Mouse (Mus musculus): ENCODE results near the gene Hoxa7. TPM values are rescaled to one million over a fixed set of nuclear protein-coding genes. Genes with fewer than 3 reads are reported as not detected.

Gene Hoxa7
- total RNA-seq, 2 experiments from 2014 or later, result not detected

DNA sequence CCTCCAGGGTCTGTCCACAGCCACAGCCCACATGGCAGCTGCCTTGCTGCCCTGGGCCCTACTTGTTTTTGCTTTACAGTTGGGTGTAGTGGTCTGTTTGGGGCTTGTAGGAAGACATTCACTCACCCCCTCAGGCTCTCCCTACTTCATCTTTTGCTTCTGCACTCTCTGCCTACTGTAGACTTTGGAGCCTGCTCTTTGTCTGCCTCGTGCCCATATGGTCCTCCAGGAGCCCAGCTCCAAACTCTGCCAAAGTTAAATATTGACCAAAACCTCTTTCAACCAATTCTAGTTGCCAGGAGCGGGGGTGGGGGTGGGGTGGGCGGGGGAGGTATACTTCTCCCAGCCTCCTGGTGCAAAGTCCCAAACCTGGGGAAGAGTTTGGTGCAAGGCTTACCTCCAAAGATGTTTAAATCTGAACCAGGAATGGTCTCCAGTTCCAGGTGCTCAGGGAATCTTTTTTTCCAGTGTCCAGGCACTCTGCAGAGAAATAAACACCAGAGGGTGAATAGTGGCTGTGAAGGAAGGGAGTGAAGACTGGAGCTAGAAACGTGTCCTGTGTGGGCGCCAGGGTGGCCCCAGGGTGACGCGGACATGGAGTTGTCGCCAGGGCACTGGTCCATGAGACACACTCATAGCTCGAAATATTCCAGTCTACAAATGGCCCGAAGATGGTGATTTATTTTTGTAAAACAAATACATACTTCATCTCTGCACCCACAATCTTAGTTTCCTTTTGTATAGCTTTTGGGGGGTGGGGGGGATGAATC, 38.2 kb downstream of the Hoxa7 start:
- TF ChIP-seq CTCF (conservative IDR thresholded peaks at IDR 0.05), result no peak
- no peak for DNase-seq (ENCODE audit: low spot score in 2 of 2)
- H3K4me3 ChIP-seq, result no peak overlapping the region
- H3K27ac ChIP-seq, result no peak overlapping the region

DNA sequence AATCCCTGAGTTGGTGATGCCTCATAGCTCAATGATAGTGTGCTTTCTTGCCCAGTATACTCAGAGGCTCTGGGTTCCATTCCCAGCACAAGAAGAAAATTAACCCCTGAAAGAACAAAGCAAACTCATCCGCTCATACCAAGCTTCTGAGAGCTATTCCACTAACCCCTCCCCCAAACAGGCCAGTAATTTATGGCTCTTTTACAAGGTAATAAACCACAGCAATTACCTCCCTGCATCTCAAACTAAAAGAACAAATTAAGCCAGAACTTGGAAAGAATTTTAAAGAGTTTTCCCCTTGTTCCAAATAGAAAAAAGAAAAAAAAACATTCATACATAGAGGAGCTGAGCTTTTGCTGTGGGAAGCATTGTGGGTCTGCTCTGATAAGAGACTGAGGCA, 38.9 kb downstream of the Hoxa7 start:
- DNase-seq (ENCODE audit: low spot score in 2 of 2), result no peak
- no peak for TF ChIP-seq CTCF (conservative IDR thresholded peaks at IDR 0.05)
- Histone ChIP-seq H3K4me3 (no peak overlapping the region), H3K27ac (no peak overlapping the region)

DNA sequence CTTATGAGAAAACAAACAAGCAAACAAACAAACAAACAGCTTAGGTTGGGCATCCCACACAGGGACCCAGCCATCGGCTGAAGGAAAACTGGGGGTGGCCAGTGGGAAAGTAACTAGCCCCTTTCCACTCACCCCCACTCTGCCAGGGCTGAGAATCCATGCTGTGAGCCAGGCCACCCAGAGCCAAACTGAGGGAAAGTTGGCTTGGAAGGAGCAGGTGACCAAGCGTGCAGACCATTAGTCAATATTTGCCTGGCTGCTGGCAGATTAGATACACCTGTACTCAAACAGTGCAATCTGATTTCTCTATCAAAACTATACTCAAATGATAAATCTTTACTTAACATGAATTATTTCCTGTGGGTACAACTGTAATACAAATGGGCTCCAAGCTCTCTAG, 39.6 kb downstream of the Hoxa7 start:
- no peak for TF ChIP-seq CTCF (conservative IDR thresholded peaks at IDR 0.05)
- Histone ChIP-seq H3K27ac (no peak overlapping the region), H3K4me3 (no peak overlapping the region)
- DNase-seq (ENCODE audit: low spot score in 2 of 2), result no peak

DNA sequence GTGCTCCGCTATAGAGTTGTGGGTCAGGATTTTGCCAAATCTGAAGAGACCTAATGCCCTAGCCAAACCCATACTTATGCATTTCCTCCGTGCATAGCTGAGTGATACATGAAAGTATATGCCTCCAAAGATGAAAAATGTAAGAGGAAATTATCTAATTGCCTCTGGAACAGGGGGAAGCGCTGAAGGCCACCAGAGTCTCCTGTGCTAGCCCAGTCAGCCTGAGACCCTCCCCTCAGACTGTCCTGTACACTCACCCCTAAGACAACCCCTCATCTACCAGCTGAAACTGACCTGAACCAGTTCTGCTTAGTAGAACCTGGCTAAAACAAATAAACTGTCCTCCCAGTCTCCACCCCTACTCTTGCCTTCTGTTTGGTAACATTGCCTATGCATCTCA, 40.9 kb downstream of the Hoxa7 start:
- no peak for TF ChIP-seq CTCF (conservative IDR thresholded peaks at IDR 0.05)
- Histone ChIP-seq H3K4me3 (no peak overlapping the region), H3K27ac (no peak overlapping the region)
- no peak for DNase-seq (ENCODE audit: low spot score in 2 of 2)

DNA sequence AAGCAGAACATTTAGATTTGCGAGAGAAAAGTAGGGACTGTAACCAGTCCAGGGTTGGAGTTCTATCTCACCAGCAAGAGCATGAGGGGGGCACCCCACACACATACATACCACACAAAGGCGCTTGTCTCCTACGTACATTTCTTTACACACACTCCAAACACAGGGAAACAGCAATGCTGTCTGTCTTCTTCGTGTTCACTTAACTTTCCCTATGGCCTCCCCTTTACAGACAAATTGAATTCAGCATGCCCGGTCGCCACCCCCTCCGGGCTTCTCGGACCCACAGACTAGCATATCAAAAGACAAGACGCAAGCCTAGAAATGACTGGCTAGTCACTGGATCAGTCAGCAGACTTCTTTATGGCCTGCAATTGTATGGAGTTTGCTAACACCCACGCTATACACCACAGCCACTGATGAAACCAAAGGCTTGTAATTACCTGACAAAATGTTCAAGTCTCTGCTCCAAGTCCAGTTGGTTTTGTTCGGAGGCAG, 41.4 kb downstream of the Hoxa7 start:
- H3K4me3 ChIP-seq, result no peak overlapping the region
- no peak overlapping the region for H3K27ac ChIP-seq
- no peak for DNase-seq (ENCODE audit: low spot score in 2 of 2)
- no peak for TF ChIP-seq CTCF (conservative IDR thresholded peaks at IDR 0.05)

DNA sequence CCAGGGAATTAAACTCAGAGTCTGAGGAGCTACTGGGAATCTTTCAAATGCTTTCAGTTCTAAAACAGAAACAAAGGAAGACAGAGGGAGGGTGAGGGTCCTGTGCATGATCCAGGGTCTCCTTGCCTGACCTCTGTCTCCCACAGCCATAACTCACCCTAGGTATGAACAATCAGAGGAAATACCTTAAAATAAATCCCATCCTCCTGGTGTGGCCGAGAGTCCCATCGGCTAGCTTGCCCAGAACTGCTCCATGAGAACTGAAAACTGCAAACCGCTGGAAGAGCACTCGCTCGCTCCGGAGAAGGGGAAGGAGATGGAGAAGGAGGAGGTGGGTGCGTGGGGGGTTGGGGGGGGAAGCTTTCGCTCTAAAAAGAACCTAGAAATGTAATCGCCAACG, 42.0 kb downstream of the Hoxa7 start:
- no peak for DNase-seq (ENCODE audit: low spot score in 2 of 2)
- no peak for TF ChIP-seq CTCF (conservative IDR thresholded peaks at IDR 0.05)
- no peak overlapping the region for H3K27ac ChIP-seq
- no peak overlapping the region for H3K4me3 ChIP-seq

DNA sequence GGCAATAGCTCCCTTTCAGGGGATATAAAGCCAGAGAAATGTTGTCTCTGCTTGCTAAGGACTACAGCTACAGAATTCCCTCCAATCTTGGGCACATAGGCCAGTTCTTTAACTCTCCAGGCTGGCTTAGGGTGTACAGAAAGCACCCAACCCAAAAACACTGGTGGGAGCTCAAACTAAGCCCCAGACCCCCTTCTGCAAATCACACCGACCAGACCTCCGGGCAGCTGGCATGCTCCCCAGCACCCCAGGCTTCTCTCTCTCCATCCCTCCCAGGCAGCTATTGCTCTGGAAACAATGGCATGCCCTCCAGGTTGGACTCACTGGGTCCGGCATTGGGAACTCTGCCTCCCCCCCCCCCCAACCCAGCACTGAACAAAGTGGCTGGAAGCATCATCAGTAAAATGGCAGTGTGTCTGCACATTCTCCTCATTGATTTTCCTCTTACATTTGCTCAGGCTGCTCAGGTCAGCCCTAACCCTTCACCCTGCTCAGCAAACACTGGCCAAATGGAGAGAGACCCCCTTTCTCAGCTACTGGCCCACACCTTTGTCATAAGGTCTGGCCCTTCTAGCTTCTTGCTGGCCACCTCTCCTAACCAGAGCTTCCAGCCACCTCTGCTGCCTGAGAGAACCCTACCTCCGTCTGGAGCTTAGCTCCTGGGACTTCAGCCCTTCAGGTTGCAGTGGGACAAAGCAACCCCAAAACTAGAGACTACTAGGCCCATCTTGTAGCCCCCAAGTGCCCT, 42.6 kb downstream of the Hoxa7 start:
- Histone ChIP-seq H3K27ac (no peak overlapping the region), H3K4me3 (no peak overlapping the region)
- no peak for DNase-seq (ENCODE audit: low spot score in 2 of 2)
- no peak for TF ChIP-seq CTCF (conservative IDR thresholded peaks at IDR 0.05)

DNA sequence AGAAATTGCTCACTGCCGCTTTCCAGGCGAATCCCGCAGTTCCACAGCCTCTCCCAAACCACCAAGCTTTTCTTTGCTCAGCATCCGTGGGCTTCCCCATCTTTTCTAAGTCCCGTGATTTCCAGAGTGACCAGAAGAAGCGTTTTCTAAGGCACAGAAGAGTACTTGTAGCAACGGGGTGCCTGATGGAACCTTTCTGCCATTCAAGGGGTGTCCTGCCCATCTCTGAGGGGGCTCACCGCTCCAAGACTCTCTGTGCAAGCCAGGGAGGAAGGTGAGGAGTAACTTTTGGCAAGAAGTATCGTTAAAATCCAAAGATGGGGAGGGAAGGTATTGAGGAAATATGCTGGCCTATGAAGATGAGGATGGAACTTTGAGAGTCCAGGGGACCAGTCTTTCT, 43.8 kb downstream of the Hoxa7 start:
- Histone ChIP-seq H3K4me3 (no peak overlapping the region), H3K27ac (no peak overlapping the region)
- DNase-seq (ENCODE audit: low spot score in 2 of 2), result no peak
- no peak for TF ChIP-seq CTCF (conservative IDR thresholded peaks at IDR 0.05)

DNA sequence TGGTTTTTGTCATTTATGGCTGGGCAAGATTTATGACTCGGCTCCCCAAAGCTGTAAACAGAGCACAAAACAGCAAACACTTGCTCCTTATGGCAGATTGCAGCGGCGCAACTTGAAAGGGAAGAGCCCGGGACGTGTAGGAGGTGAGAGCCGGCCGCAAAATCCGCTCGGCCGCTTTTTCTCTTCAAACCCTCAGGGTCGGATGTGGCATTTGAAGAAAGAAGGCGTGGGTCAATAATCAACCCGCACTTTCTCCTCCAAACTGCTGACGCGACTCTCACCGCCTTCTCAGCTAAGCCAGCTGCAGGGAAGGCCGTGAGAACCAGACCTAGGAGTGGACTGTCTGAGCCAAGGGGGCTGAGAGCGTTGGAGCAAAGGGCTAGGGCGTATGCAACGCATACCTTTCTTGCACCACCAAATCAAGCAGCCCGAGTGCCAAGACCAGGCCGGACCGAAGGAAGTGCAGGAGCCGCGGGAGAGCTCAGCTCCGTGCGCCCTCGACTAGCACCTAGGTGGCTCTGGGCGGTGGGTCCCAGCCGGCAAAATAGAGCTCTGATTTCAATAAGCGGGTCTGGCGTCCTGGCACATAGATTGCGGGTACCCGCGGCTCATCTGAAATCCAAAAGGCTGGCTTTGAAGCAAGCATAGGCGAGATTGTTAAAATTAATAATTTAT, 44.5 kb downstream of the Hoxa7 start, which contains the start of gene 5730596B20Rik:
TSS of gene 5730596B20Rik (plus strand) at position 438 of the 675 bp plus-strand sequence.
- Histone ChIP-seq H3K27ac (no peak within 1 kb of the TSS), H3K4me3 (no peak within 1 kb of the TSS)
- no peak for TF ChIP-seq CTCF (conservative IDR thresholded peaks at IDR 0.05)
- no peak for DNase-seq (ENCODE audit: low spot score in 2 of 2)

DNA sequence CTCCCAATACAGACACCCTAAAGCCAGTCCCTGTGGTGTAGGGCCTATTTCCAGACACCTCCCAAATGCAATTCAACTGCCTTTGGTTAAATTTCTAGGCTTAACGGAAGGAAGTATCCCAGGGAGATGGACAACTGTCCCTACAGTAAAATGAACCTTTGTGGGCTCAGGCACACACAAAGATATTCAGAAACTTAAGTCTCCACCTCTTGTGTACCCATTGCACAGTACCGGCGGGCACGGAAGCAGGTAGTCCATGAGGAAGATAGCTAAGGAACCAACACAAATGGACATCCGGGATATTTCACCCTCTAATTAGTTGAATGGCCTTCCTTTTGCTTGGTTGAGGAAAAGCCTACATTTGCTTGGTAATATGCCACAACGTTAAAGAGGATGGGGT, 45.3 kb downstream of the Hoxa7 start:
- no peak for DNase-seq (ENCODE audit: low spot score in 2 of 2)
- TF ChIP-seq CTCF (conservative IDR thresholded peaks at IDR 0.05), result no peak
- H3K27ac ChIP-seq, result no peak overlapping the region

DNA sequence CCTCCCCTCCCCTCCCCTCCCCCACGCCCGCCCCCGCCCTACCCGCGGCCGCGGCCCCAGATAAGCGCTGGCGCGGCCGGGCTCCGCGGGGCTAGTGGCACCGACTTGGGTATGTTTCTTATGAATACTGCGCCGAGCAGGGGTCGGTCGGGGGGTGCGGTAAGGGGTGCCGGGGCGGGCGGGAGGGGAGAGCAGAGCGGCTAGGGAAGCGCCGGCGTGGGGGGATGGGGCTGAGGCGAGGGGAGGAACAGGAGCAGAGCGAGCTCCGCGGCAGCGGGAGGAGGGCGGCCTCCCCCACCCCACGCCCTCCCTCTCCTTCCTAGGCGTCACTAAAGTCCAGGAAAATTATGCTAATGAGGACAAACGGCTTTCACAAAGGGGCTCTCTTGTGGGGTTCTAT, 45.8 kb downstream of the Hoxa7 start:
- TF ChIP-seq CTCF (conservative IDR thresholded peaks at IDR 0.05), result no peak
- Histone ChIP-seq H3K27ac (no peak overlapping the region), H3K4me3 (no peak overlapping the region)
- no peak for DNase-seq (ENCODE audit: low spot score in 2 of 2)

More for the DNA sequence above, 45.3 kb downstream of the Hoxa7 start:
- no peak overlapping the region for H3K4me3 ChIP-seq

DNA sequence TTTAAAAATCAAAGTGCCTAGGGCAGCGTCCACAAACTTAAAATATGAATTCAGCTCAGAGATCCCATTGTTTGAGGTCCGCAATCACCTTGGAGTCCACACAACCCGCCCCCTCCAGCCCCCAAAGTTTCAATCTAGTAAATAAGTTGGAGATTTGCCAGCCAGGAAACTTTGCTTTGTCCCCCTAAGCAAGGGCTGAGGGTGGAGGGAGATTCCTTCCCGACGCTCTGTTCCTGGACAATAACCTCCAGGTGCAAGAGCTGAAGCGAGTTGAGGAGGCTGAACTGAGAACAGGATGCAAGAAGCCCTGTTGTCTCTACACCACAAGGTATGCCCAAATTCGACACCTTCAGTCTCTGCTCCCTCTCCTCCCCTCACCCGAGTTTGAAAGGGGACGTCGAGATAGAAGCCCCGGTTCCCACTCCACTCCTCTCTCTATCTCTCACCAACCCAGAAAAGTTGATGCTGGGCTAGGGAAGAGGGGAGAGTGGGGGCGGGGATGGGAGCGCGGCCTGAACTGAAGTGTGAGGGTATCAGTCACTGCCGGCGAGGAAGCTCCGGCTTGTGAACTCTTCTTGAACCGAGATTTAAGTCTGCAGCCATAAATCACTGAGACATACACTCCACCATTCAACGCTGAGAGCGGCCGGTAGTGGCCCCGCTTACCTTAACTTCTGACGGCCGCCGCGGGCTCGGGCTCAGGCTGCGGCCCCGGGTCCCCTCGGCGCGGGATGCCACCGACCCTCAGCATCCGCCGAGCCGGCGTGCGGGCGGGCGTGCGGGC, 46.5 kb downstream of the Hoxa7 start:
- DNase-seq (ENCODE audit: low spot score in 2 of 2), result no peak
- H3K4me3 ChIP-seq, result no peak overlapping the region
- no peak overlapping the region for H3K27ac ChIP-seq
- no peak for TF ChIP-seq CTCF (conservative IDR thresholded peaks at IDR 0.05)

Measured in layer of hippocampus, adult 2 months (tissue).